Mouse (Mus musculus) liver, postnatal 0 days (tissue): ENCODE results near the gene Grin3a. TPM values are rescaled to one million over a fixed set of nuclear protein-coding genes. Genes with fewer than 3 reads are reported as not detected.

Source experiments
- ATAC-seq: fragments of 200-750 bp; cut with Nextera tagmentation; 2 replicates; pipeline ENCODE4 v1.8.0; 2017; ENCODE audit warnings: mild to moderate bottlenecking, moderate library complexity
- DNase-seq: peaks from one replicate; pipeline ENCODE4 v3.0.0-alpha.2; 2016
- H3K27ac ChIP-seq: fragments of 300-500 bp; sonication (generic); 2 replicates; pipeline ENCODE4 v1.5.1; 2014; ENCODE audit warnings: antibody characterized with exemption, moderate library complexity, mild to moderate bottlenecking, low read depth
- H3K27me3 ChIP-seq: fragments of 300-500 bp; sonication (generic); 2 replicates; pipeline ENCODE4 v1.6.1; 2014; ENCODE audit warnings: low read length, control low read depth, mixed read lengths; ENCODE audit not compliant: insufficient read depth
- H3K36me3 ChIP-seq: fragments of 300-500 bp; sonication (generic); replicated peaks from 2 replicates; pipeline ENCODE4 v1.6.1; 2014; ENCODE audit warnings: mild to moderate bottlenecking, control low read depth, low read length, moderate library complexity, mixed read lengths; ENCODE audit not compliant: insufficient read depth
- H3K4me1 ChIP-seq: fragments of 300-500 bp; sonication (generic); 2 replicates; pipeline ENCODE4 v1.6.1; 2014; ENCODE audit warnings: antibody characterized with exemption, mild to moderate bottlenecking, control low read depth; ENCODE audit not compliant: insufficient read depth
- H3K4me2 ChIP-seq: fragments of 300-500 bp; sonication (generic); 2 replicates; pipeline ENCODE4 v1.6.1; 2014; ENCODE audit warnings: low read depth, mild to moderate bottlenecking, low read length, moderate library complexity, mixed read lengths
- H3K4me3 ChIP-seq: fragments of 300-500 bp; sonication (generic); 2 replicates; pipeline ENCODE4 v1.5.1; 2014; ENCODE audit warnings: low read depth, low read length
- H3K9ac ChIP-seq: fragments of 300-500 bp; sonication (generic); replicated peaks from 2 replicates; pipeline ENCODE4 v1.6.1; 2014; ENCODE audit warnings: mild to moderate bottlenecking, moderate library complexity
- H3K9me3 ChIP-seq: fragments of 300-500 bp; sonication (generic); 2 replicates; pipeline ENCODE4 v1.6.1; 2016; ENCODE audit warnings: mild to moderate bottlenecking, control low read depth, low read length, mixed read lengths
- CTCF ChIP-seq: sonication (generic); IDR thresholded peaks from 2 replicates; pipeline ENCODE4 v1.5.1; 2016; ENCODE audit warnings: antibody characterized with exemption, low read depth
- EP300 ChIP-seq: IDR thresholded peaks from 2 replicates; pipeline ENCODE4 v1.6.1; 2016; ENCODE audit warnings: antibody characterized with exemption, low read depth, mild to moderate bottlenecking
- WGBS: fragments of 180-500 bp; shearing (Covaris S2); extraction: QIAGEN DNeasy Blood & Tissue Kit; methylation state at CpG from one replicate; pipeline ENCODE4 v1.1.7; 2014; ENCODE audit not compliant: insufficient replicate concordance; 5-methylcytosine and 5-hydroxymethylcytosine counted together
- polyA plus RNA-seq: library from polyadenylated mRNA; unstranded; fragments of >200 nt; fragmentation: Nextera tagmentation; extraction: Ambion mirVana; gene quantifications from 2 replicates; pipeline ENCODE4 v1.2.1, GENCODE M21; 2015

The Grin3a gene
- polyA plus RNA-seq, 1 experiment from 2014 or later, result not detected

DNA sequence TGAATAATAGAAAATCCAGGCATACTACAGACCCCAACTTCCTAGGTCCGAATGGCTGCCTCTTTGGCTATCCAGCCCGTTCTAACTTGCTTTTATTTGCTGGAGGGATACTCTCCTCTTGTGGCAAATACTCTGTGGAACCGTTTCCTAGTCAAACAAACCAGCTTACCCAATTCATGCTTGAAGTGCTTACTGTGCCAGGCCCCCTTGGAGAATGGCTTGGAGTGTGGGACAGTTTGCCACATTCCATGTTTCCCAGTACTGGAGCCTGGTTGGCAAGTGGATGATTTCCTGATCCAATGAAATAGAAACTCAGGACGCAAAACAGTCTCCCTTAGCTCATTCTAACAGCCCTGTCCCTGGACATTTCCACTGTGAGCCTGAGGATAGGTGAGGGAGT lies 183.3 kb downstream of the Grin3a start:
- Histone ChIP-seq H3K27ac (no peak overlapping the region), H3K4me2 (no peak overlapping the region), H3K36me3 (peaks cover 18% of the 10 kb centered on the region), H3K4me3 (no peak overlapping the region), H3K9me3 (no peaks in the 10 kb centered on the region), H3K27me3 (no peaks in the 10 kb centered on the region), H3K9ac (no peak overlapping the region), H3K4me1 (no peaks in the 10 kb centered on the region)
- no peak for ATAC-seq
- no peak for DNase-seq
- no peak for TF ChIP-seq EP300
- no peak for TF ChIP-seq CTCF
- WGBS, result 77% methylated on average over 4 of the region's 4 CpGs

DNA sequence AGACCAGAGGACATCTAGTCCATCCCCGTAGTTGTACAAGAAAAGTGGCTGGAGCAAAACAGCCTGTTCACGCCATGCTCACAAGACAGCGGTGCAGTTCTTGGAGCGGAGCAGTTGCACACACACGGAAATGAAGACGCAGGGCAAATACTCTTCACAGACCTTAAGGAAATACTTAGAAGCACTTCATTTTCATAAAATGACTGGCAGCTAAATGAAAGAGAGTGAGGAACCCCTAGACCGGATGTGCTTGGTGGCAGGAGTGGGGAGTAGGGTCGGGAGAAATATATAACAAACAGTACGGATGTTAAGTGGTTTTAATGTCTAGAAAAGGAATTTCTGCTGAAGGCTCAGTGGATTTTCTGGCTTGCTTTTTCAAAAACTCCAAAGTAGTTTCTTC lies 183.9 kb downstream of the Grin3a start:
- TF ChIP-seq CTCF (no peak), EP300 (no peak)
- no peaks in the 10 kb centered on the region for H3K27me3 ChIP-seq
- DNase-seq (no peak), ATAC-seq (no peak)
- H3K4me2 ChIP-seq, result no peak overlapping the region
- no peaks in the 10 kb centered on the region for H3K4me1 ChIP-seq
- no peak overlapping the region for H3K4me3 ChIP-seq
- WGBS, result 92% methylated on average over 9 of the region's 9 CpGs
- no peak overlapping the region for H3K27ac ChIP-seq
- H3K9me3 ChIP-seq, result no peaks in the 10 kb centered on the region
- no peak overlapping the region for H3K9ac ChIP-seq
- peaks cover 24% of the 10 kb centered on the region for H3K36me3 ChIP-seq

DNA sequence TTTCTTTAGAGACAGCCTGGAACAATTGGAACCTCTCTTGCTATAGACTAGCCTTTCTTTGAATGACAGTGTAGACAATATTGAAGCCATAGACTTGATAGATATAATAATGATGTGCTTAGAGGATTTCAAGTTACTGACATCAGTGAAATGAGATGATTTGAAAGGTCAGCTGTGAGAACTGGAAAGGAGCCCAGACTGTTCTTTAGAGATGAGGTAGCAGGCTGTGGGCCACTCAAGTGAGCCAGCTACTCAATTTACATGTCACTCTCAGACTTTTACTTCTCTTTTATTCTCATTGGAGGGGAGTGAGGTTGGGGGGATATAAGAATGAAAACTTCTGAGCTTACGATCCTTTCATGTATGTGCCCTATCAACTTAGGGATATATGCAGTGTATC lies 186.1 kb downstream of the Grin3a start:
- Histone ChIP-seq H3K27me3 (no peaks in the 10 kb centered on the region), H3K4me2 (no peak overlapping the region), H3K4me3 (no peak overlapping the region), H3K9ac (no peak overlapping the region), H3K36me3 (peaks cover 43% of the 10 kb centered on the region), H3K4me1 (no peaks in the 10 kb centered on the region), H3K9me3 (no peaks in the 10 kb centered on the region), H3K27ac (no peak overlapping the region)
- WGBS, result 83% methylated on average over 1 of the region's 1 CpGs
- ATAC-seq (no peak), DNase-seq (no peak)
- no peak for TF ChIP-seq EP300
- no peak for TF ChIP-seq CTCF

DNA sequence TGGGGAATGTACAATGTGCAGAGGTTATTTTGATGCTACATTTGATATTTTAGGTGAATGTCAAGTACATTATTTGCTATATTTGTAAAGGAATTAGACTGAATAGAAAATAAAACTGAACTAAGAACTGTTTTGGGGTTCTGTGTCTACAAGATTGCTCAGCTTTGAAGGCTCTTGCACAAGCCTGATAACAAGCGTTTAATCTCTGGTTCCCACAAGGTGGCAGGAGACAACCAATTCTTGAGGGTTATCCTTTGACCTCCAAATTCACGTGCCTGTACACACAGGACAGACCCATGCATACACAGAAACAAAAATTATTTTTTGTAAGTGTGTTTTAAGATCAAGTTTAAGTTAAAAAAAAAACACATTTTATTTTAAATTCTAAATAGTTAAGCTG lies 205.6 kb downstream of the Grin3a start:
- Histone ChIP-seq H3K4me1 (no peaks in the 10 kb centered on the region), H3K4me3 (no peak overlapping the region), H3K4me2 (no peak overlapping the region), H3K9ac (0 out of 2 replicates have a peak overlapping the region, but pooled peaks have one; percentile 6), H3K27ac (no peak overlapping the region), H3K36me3 (peaks cover 69% of the 10 kb centered on the region), H3K9me3 (no peaks in the 10 kb centered on the region), H3K27me3 (no peaks in the 10 kb centered on the region)
- ATAC-seq (peak; percentile 77), DNase-seq (no peak)
- peak; percentile 33 for TF ChIP-seq CTCF
- peak; percentile 78; the same call in 1 of the 2 replicates for TF ChIP-seq EP300
- 31% methylated on average over 2 of the region's 2 CpGs for WGBS

GRCm38 (mm10) chr4:49637821-49638220 lies 207.7 kb downstream of the Grin3a start:
- Histone ChIP-seq H3K9ac (no peak overlapping the region), H3K27ac (no peak overlapping the region), H3K27me3 (no peaks in the 10 kb centered on the region), H3K4me2 (no peak overlapping the region), H3K9me3 (no peaks in the 10 kb centered on the region), H3K36me3 (peaks cover 64% of the 10 kb centered on the region), H3K4me1 (0 out of 2 replicates have a peak, but pooled peaks cover 3% of the 10 kb centered on the region), H3K4me3 (no peak overlapping the region)
- no peak for TF ChIP-seq EP300
- no peak for TF ChIP-seq CTCF
- no peak for ATAC-seq
- no peak for DNase-seq
- WGBS, result 86% methylated on average over 11 of the region's 11 CpGs

- H3K27me3 ChIP-seq, result no peaks in the 10 kb centered on the region
- 0 out of 2 replicates have a peak, but pooled peaks cover 8% of the 10 kb centered on the region for H3K4me1 ChIP-seq
- TF ChIP-seq CTCF (no peak), EP300 (no peak)
- peak overlapping the region; percentile 92 for H3K27ac ChIP-seq
- peaks cover 32% of the 10 kb centered on the region for H3K36me3 ChIP-seq
- H3K9ac ChIP-seq, result peak overlapping the region; percentile 89
- H3K9me3 ChIP-seq, result no peaks in the 10 kb centered on the region
- under 1% methylated on average over 30 of the region's 30 CpGs for WGBS
- H3K4me2 ChIP-seq, result peak overlapping the region; percentile 84
- ATAC-seq, result peak; percentile 65
- peak overlapping the region; percentile 92 for H3K4me3 ChIP-seq
- DNase-seq, result no peak
Observed at GRCm38 (mm10) chr4:49632139-49632481, 213.4 kb downstream of the Grin3a start.
